Comparison of ENCODE assay signal across 20 mouse cellular contexts in the genomic region with DNA sequence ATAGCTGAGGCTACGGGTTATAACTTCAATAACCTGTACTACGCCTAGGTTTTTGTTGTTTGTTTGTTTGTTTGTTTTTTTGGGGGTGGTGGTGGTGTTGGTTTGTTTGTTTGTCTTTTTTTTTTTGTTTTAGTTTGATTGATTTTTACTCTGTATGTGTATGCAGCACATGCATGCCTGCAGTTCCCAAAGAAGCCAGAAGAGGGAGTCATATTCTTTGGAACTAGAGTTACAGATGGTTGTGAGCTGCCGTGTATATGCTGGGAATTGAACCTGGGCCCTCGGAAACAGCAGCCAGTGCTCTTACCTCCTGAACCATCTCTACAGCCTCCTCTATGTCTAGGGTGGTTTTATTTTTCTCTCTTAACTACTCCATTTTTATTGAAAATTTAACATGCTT.
DNase-seq lines count a peak whose midpoint lies in the region; ATAC-seq and TF ChIP-seq lines count a peak whose summit lies in the region.
"Had no signal": no experiment of that assay in that cellular context is flagged by ENCODE, and none has a peak within 500 bp of the region (broad histone marks: within the 10 kb centered on the region; RNA-seq: fewer than 3 reads in every experiment).

No protein-coding gene starts in this region.

- H3K4me3 ChIP-seq in left cerebral cortex, adult 2 months = no peak overlapping the region
- no peak overlapping the region for H3K4me3 ChIP-seq in limb, embryonic 10.5 days
- H3K4me3 ChIP-seq: embryonic facial prominence, embryonic 12.5 days; hindbrain, embryonic 12.5 days; neural tube, embryonic 15.5 days had no signal

- no peak for ATAC-seq in CD4-positive, CD25-positive, alpha-beta regulatory T cell, adult 4 months
- ATAC-seq: forebrain, embryonic 16.5 days; intestine, embryonic 16.5 days had no signal

- intact Hi-C loops in left cerebral cortex, adult 2 months (cut with DNase I) = no loop called here
- intact Hi-C loops in left cerebral cortex, postnatal 10 days (cut with DNase I) = no loop called here

- 91% methylated on average over 4 of the region's 4 CpGs for WGBS in limb, embryonic 10.5 days

- no peaks in the 10 kb centered on the region for H3K36me3 ChIP-seq in limb, embryonic 10.5 days
- H3K36me3 ChIP-seq: embryonic facial prominence, embryonic 12.5 days; hindbrain, embryonic 12.5 days; neural tube, embryonic 15.5 days had no signal

- peak; percentile 12; the same call in 1 of the 2 replicates for TF ChIP-seq CTCF in left cerebral cortex, adult 2 months (IDR thresholded peaks at IDR 0.05)

- no peaks in the 10 kb centered on the region for H3K27me3 ChIP-seq in limb, embryonic 10.5 days (ENCODE audit: low read depth, poor library complexity, severe bottlenecking)
- H3K27me3 ChIP-seq: embryonic facial prominence, embryonic 12.5 days; hindbrain, embryonic 12.5 days; neural tube, embryonic 15.5 days had no signal

- no peaks in the 10 kb centered on the region for H3K9me3 ChIP-seq in limb, embryonic 10.5 days (replicated peaks)
- H3K9me3 ChIP-seq: embryonic facial prominence, embryonic 12.5 days; hindbrain, embryonic 12.5 days; neural tube, embryonic 15.5 days had no signal

- H3K27ac ChIP-seq in left cerebral cortex, adult 2 months = no peak overlapping the region
- no peak overlapping the region for H3K27ac ChIP-seq in limb, embryonic 10.5 days
- H3K27ac ChIP-seq: embryonic facial prominence, embryonic 12.5 days; hindbrain, embryonic 12.5 days; macrophage; neural tube, embryonic 15.5 days had no signal

- DNase-seq in CD4-positive, CD25-positive, alpha-beta regulatory T cell, adult 2 months (ENCODE audit: low read depth, low spot score) = peak; percentile 53
- no peak for DNase-seq in left cerebral cortex, adult 2 months (ENCODE audit: extremely low spot score in 1 of 2, low spot score in 2 of 2)
- no peak for DNase-seq in left cerebral cortex, postnatal 10 days (ENCODE audit: extremely low spot score in 1 of 2, low spot score in 2 of 2)
- DNase-seq in thymus, postnatal 4 days = peak; percentile 24
- DNase-seq in thymus, postnatal 36 days = no peak
- DNase-seq in limb, embryonic 10.5 days (ENCODE audit: low spot score) = no peak
- DNase-seq in kidney, adult 8-10 months = no peak
- DNase-seq: adrenal gland, adult 8-10 months; cerebellum, adult 18-20 months; heart, postnatal 10 days; kidney, postnatal 14 days; right cerebral cortex, postnatal 25 days; thymus, adult 2 months had no signal

- H3K4me1 ChIP-seq in limb, embryonic 10.5 days = peaks cover 15% of the 10 kb centered on the region
- H3K4me1 ChIP-seq: embryonic facial prominence, embryonic 12.5 days had no signal

Comparison
In these comparisons a context has a peak if more than half of its experiments do, and no peak if none do; other contexts are left out.
1. DNase-seq: peak in CD4-positive, CD25-positive, alpha-beta regulatory T cell, adult 2 months (single experiment) and thymus, postnatal 4 days (single experiment); none in left cerebral cortex, adult 2 months (0 of 2), left cerebral cortex, postnatal 10 days (0 of 2), thymus, postnatal 36 days (0 of 2), limb, embryonic 10.5 days (single experiment) and kidney, adult 8-10 months (0 of 2).